Mouse (Mus musculus): ENCODE measurements at regions not wholly inside any gene's neighbourhood (a gene's known extent, or its start where the extent isn't known, plus 50 kb on each side); places are given as distances from the start of the nearest gene placed in this dataset.

DNA sequence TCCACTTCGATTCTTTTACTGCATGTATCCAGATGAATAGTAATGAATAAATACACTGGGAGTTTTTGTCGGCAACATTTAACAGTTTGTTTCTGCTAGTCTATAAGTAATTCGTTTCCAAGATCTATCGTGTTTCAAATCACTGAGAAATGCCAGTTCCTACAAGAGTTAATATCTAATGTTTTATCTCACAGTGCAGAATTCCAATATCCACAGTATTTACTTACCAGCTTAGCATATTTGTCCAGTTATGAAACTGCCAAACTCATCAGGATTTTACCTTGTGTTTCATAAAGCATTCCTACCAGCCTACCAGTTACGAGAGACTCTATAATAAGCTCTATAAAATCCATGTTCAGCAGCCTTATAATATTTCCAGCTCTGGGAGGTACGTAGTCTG is 385.1 kb upstream of the Xrcc4 start:
- no peak for ATAC-seq (replicated peaks; ENCODE audit: insufficient number of reproducible peaks, low FRiP score, low TSS enrichment)
- Histone ChIP-seq H3K9me3 (replicated peaks; ENCODE audit: control insufficient read depth, low read length) (no peaks in the 10 kb centered on the region), H3K4me2 (no peak overlapping the region), H3K27ac (ENCODE audit: low read depth, low read length) (no peak overlapping the region), H3K36me3 (ENCODE audit: control insufficient read depth, insufficient read depth, low read length) (no peaks in the 10 kb centered on the region), H3K4me3 (ENCODE audit: low read depth, low read length) (no peak overlapping the region), H3K9ac (ENCODE audit: low read depth, low read length) (no peak overlapping the region), H3K4me1 (ENCODE audit: control insufficient read depth, insufficient read depth, low read length) (no peaks in the 10 kb centered on the region), H3K27me3 (ENCODE audit: control insufficient read depth, insufficient read depth, low read length) (no peaks in the 10 kb centered on the region)
- WGBS (ENCODE audit: insufficient replicate concordance) = 81% methylated on average over 6 of the region's 6 CpGs

DNA sequence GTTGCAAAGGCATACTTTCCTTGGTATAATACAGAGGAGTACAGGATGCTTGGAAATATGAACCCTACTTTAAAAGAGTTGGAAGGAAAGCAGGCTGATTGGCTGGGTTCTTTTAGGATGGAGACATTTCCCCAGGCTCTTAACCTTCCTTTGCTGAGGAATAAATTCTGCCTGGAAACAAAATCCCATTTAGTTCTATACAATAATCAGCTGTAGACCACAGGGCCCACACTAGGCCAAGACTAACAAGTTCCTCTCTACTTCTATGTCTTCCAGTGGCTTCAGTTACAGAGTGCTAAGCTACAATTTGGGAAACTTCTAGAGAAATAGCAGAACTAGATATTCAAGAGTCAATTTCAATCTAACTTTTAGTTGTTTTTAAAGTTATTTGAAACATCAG is 384.6 kb upstream of the Xrcc4 start:
- no peak overlapping the region for H3K4me3 ChIP-seq (ENCODE audit: low read depth, low read length)
- H3K9me3 ChIP-seq (replicated peaks; ENCODE audit: control insufficient read depth, low read length) = no peaks in the 10 kb centered on the region
- no peaks in the 10 kb centered on the region for H3K36me3 ChIP-seq (ENCODE audit: control insufficient read depth, insufficient read depth, low read length)
- no peak overlapping the region for H3K9ac ChIP-seq (ENCODE audit: low read depth, low read length)
- H3K4me2 ChIP-seq = no peak overlapping the region
- H3K4me1 ChIP-seq (ENCODE audit: control insufficient read depth, insufficient read depth, low read length) = no peaks in the 10 kb centered on the region
- no peak for ATAC-seq (replicated peaks; ENCODE audit: insufficient number of reproducible peaks, low FRiP score, low TSS enrichment)
- H3K27me3 ChIP-seq (ENCODE audit: control insufficient read depth, insufficient read depth, low read length) = no peaks in the 10 kb centered on the region
- no peak overlapping the region for H3K27ac ChIP-seq (ENCODE audit: low read depth, low read length)

DNA sequence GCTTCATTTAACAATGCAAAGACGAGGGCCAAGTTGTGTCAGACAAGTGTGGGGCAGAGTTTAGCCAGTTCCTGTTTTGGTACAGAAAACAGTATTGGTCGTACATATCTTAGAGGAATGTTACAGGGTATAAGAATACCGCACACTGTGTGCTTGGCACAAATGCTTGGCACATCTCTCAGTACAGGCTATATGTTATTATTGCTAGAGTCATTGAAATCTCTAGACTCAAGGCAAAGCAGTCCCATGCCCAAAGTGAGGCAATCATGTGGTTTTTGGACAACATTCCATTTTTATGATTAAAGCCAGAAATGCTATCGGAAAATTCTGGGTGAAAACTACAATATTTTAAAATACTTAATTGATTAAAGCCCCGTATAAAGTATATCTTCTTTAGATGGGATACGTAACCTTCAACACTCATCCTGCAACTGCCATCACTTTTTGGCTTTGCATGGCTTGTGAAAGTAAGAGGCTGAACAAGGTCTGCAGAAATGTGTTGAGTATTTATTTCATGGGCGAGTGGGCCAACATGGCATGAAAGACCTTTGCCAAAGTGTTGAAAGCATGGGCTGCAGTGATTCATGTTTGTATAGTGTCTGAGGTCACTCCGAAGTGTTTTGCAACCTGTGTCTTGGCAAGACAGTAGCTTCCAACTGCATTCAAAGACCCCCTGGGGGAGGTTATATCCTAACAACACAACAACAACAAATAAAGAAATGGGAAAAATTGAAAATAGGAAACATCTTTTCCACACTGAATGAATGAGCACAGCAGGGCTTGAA is 383.8 kb upstream of the Xrcc4 start:
- H3K4me1 ChIP-seq (ENCODE audit: control insufficient read depth, insufficient read depth, low read length) = no peaks in the 10 kb centered on the region
- H3K9me3 ChIP-seq (replicated peaks; ENCODE audit: control insufficient read depth, low read length) = no peaks in the 10 kb centered on the region
- WGBS (ENCODE audit: insufficient replicate concordance) = 82% methylated on average over 8 of the region's 8 CpGs
- ATAC-seq (replicated peaks; ENCODE audit: insufficient number of reproducible peaks, low FRiP score, low TSS enrichment) = no peak
- H3K4me3 ChIP-seq (ENCODE audit: low read depth, low read length) = no peak overlapping the region
- H3K9ac ChIP-seq (ENCODE audit: low read depth, low read length) = no peak overlapping the region
- H3K4me2 ChIP-seq = no peak overlapping the region
- H3K36me3 ChIP-seq (ENCODE audit: control insufficient read depth, insufficient read depth, low read length) = no peaks in the 10 kb centered on the region
- no peaks in the 10 kb centered on the region for H3K27me3 ChIP-seq (ENCODE audit: control insufficient read depth, insufficient read depth, low read length)
- H3K27ac ChIP-seq (ENCODE audit: low read depth, low read length) = no peak overlapping the region

DNA sequence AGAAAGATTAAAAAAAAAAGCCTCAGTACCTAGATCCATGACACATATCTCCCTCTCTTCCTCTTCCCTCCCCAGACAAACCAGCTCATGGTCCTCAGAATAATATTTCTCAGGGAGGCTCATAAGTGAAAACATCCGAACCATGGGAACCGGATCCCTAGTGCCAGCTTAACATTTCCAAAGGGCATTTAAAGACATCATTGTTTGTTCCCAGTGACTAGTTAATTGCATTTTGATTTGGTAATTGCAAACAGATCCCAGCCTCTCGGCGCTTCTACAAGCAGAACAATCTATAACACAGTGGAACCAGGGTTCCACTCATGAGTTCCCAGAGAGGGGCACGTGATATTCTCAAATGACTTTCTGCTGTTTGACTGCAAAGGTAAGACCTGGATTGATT is 376.7 kb upstream of the Xrcc4 start:
- Histone ChIP-seq H3K4me2 (no peak overlapping the region), H3K9ac (ENCODE audit: low read depth, low read length) (no peak overlapping the region)
- WGBS (ENCODE audit: insufficient replicate concordance) = 80% methylated on average over 5 of the region's 5 CpGs

GRCm38 (mm10) chr13:90464051-90464450 is 374.6 kb upstream of the Xrcc4 start:
- Histone ChIP-seq H3K9ac (ENCODE audit: low read depth, low read length) (no peak overlapping the region), H3K4me2 (no peak overlapping the region), H3K36me3 (ENCODE audit: control insufficient read depth, insufficient read depth, low read length) (no peaks in the 10 kb centered on the region), H3K4me1 (ENCODE audit: control insufficient read depth, insufficient read depth, low read length) (no peaks in the 10 kb centered on the region), H3K27me3 (ENCODE audit: control insufficient read depth, insufficient read depth, low read length) (no peaks in the 10 kb centered on the region), H3K9me3 (replicated peaks; ENCODE audit: control insufficient read depth, low read length) (no peaks in the 10 kb centered on the region), H3K4me3 (ENCODE audit: low read depth, low read length) (no peak overlapping the region), H3K27ac (ENCODE audit: low read depth, low read length) (no peak overlapping the region)
- no peak; the same call in 1 of the 2 replicates for ATAC-seq (replicated peaks; ENCODE audit: insufficient number of reproducible peaks, low FRiP score, low TSS enrichment)
- 57% methylated on average over 2 of the region's 2 CpGs for WGBS (ENCODE audit: insufficient replicate concordance)

More for the DNA sequence above, 376.7 kb upstream of the Xrcc4 start:
- ATAC-seq (replicated peaks; ENCODE audit: insufficient number of reproducible peaks, low FRiP score, low TSS enrichment) = no peak
- Histone ChIP-seq H3K27ac (ENCODE audit: low read depth, low read length) (no peak overlapping the region), H3K36me3 (ENCODE audit: control insufficient read depth, insufficient read depth, low read length) (no peaks in the 10 kb centered on the region), H3K27me3 (ENCODE audit: control insufficient read depth, insufficient read depth, low read length) (no peaks in the 10 kb centered on the region), H3K4me3 (ENCODE audit: low read depth, low read length) (no peak overlapping the region), H3K9me3 (replicated peaks; ENCODE audit: control insufficient read depth, low read length) (no peaks in the 10 kb centered on the region), H3K4me1 (ENCODE audit: control insufficient read depth, insufficient read depth, low read length) (no peaks in the 10 kb centered on the region)

GRCm38 (mm10) chr13:90463381-90463780 is 374.0 kb upstream of the Xrcc4 start:
- Histone ChIP-seq H3K4me3 (ENCODE audit: low read depth, low read length) (no peak overlapping the region), H3K9me3 (replicated peaks; ENCODE audit: control insufficient read depth, low read length) (no peaks in the 10 kb centered on the region), H3K27ac (ENCODE audit: low read depth, low read length) (no peak overlapping the region), H3K4me1 (ENCODE audit: control insufficient read depth, insufficient read depth, low read length) (no peaks in the 10 kb centered on the region), H3K9ac (ENCODE audit: low read depth, low read length) (no peak overlapping the region), H3K27me3 (ENCODE audit: control insufficient read depth, insufficient read depth, low read length) (no peaks in the 10 kb centered on the region), H3K4me2 (no peak overlapping the region), H3K36me3 (ENCODE audit: control insufficient read depth, insufficient read depth, low read length) (no peaks in the 10 kb centered on the region)
- WGBS (ENCODE audit: insufficient replicate concordance) = 73% methylated on average over 2 of the region's 2 CpGs
- no peak for ATAC-seq (replicated peaks; ENCODE audit: insufficient number of reproducible peaks, low FRiP score, low TSS enrichment)

DNA sequence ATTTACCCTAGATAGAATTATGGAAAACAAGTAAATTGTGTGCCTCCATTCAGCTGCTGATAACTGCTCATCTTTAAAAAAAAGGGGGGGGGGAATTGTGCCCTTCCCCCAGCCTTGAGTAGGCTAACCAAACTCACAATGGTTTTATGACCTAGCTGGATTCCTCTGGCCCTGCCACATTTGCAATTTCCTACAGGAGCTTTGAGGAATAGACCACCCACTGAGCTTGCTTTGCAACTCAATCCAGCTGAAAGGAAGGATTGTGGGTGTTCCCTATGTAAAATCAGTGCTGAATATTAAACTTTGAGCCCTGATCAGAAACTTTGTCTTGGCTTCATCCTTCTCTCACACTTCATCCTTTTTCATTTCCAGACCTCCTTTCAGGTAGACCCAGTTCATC is 365.2 kb upstream of the Xrcc4 start:
- ATAC-seq (replicated peaks; ENCODE audit: insufficient number of reproducible peaks, low FRiP score, low TSS enrichment) = no peak
- Histone ChIP-seq H3K9ac (ENCODE audit: low read depth, low read length) (no peak overlapping the region), H3K9me3 (replicated peaks; ENCODE audit: control insufficient read depth, low read length) (no peaks in the 10 kb centered on the region), H3K36me3 (ENCODE audit: control insufficient read depth, insufficient read depth, low read length) (no peaks in the 10 kb centered on the region), H3K4me1 (ENCODE audit: control insufficient read depth, insufficient read depth, low read length) (no peaks in the 10 kb centered on the region), H3K27ac (ENCODE audit: low read depth, low read length) (no peak overlapping the region), H3K4me2 (no peak overlapping the region), H3K4me3 (ENCODE audit: low read depth, low read length) (no peak overlapping the region), H3K27me3 (ENCODE audit: control insufficient read depth, insufficient read depth, low read length) (no peaks in the 10 kb centered on the region)

DNA sequence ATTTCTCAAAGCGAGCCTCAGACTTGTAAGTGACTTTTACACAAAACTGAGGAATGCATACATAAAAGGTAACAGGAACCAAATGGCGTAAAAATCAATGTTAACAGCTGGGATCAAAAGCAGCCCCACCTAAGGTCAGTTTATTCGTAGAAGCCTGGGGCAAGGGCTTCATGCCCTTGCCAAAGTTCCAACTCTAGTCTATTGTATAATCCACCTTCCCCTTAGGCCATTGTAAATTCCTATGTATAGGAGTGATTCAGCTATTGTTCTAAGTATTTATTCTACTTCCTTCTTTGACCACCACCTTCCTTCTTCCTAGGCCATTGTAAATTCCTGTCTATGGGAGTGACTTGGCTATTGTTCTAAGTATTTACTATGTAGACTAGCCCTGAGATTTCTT is 337.5 kb upstream of the Xrcc4 start:
- no peak overlapping the region for H3K27ac ChIP-seq (ENCODE audit: low read depth, low read length)
- no peaks in the 10 kb centered on the region for H3K27me3 ChIP-seq (ENCODE audit: control insufficient read depth, insufficient read depth, low read length)
- ATAC-seq (replicated peaks; ENCODE audit: insufficient number of reproducible peaks, low FRiP score, low TSS enrichment) = no peak
- H3K36me3 ChIP-seq (ENCODE audit: control insufficient read depth, insufficient read depth, low read length) = no peaks in the 10 kb centered on the region
- 0 out of 2 replicates have a peak, but pooled peaks cover 2% of the 10 kb centered on the region for H3K9me3 ChIP-seq (replicated peaks; ENCODE audit: control insufficient read depth, low read length)
- no peaks in the 10 kb centered on the region for H3K4me1 ChIP-seq (ENCODE audit: control insufficient read depth, insufficient read depth, low read length)
- WGBS (ENCODE audit: insufficient replicate concordance) = 90% methylated on average over 3 of the region's 3 CpGs
- no peak overlapping the region for H3K9ac ChIP-seq (ENCODE audit: low read depth, low read length)
- no peak overlapping the region for H3K4me2 ChIP-seq
- H3K4me3 ChIP-seq (ENCODE audit: low read depth, low read length) = no peak overlapping the region

DNA sequence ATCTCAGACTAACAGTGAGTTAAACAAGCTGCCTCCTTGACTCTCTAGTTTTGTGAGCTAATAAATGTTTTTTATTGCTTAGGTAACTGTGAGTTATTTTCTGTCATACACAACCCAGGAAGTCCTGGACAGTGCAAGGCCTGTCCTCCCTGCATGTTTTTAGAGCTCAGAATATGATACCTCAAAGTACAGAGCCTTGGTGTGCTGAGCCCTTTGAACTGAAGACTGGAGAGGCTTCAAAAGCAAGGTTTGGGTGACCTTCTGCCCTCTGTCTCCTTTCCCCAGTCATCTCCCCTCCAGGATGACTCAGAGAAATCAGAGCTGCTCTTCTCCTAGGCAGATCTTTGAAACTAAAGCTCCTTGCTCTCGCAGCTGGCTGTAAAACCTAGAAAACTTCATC is 336.0 kb upstream of the Xrcc4 start:
- 72% methylated on average over 1 of the region's 1 CpGs for WGBS (ENCODE audit: insufficient replicate concordance)
- Histone ChIP-seq H3K4me3 (ENCODE audit: low read depth, low read length) (no peak overlapping the region), H3K4me2 (no peak overlapping the region), H3K27ac (ENCODE audit: low read depth, low read length) (no peak overlapping the region), H3K9ac (ENCODE audit: low read depth, low read length) (no peak overlapping the region), H3K9me3 (replicated peaks; ENCODE audit: control insufficient read depth, low read length) (0 out of 2 replicates have a peak, but pooled peaks cover 2% of the 10 kb centered on the region), H3K4me1 (ENCODE audit: control insufficient read depth, insufficient read depth, low read length) (no peaks in the 10 kb centered on the region), H3K27me3 (ENCODE audit: control insufficient read depth, insufficient read depth, low read length) (no peaks in the 10 kb centered on the region), H3K36me3 (ENCODE audit: control insufficient read depth, insufficient read depth, low read length) (no peaks in the 10 kb centered on the region)
- ATAC-seq (replicated peaks; ENCODE audit: insufficient number of reproducible peaks, low FRiP score, low TSS enrichment) = no peak
